Mouse (Mus musculus): ENCODE results near the gene B2m. TPM values are rescaled to one million over a fixed set of nuclear protein-coding genes. Genes with fewer than 3 reads are reported as not detected.

Gene B2m
- total RNA-seq, 2 experiments from 2014 or later, result 923 to 2,125 TPM

- ATAC-seq (replicated peaks; ENCODE audit: low FRiP score, poor library complexity, severe bottlenecking), result peak; percentile 15; the same call in 1 of the 2 replicates
Observed at GRCm38 (mm10) chr2:122148242-122148917, 894 bp downstream of the B2m start.

- no peak for ATAC-seq (replicated peaks; ENCODE audit: low FRiP score, poor library complexity, severe bottlenecking)
Observed at GRCm38 (mm10) chr2:122149316-122149715, 1.8 kb downstream of the B2m start.

GRCm38 (mm10) chr2:122149716-122150115, 2.2 kb downstream of the B2m start:
- no peak for ATAC-seq (replicated peaks; ENCODE audit: low FRiP score, poor library complexity, severe bottlenecking)

- ATAC-seq (replicated peaks; ENCODE audit: low FRiP score, poor library complexity, severe bottlenecking), result no peak
Observed at GRCm38 (mm10) chr2:122151221-122151620, 3.7 kb downstream of the B2m start.

- ATAC-seq (replicated peaks; ENCODE audit: low FRiP score, poor library complexity, severe bottlenecking), result no peak
Observed at GRCm38 (mm10) chr2:122152850-122153249, 5.4 kb downstream of the B2m start.

GRCm38 (mm10) chr2:122153681-122154365, 6.3 kb downstream of the B2m start:
- ATAC-seq (replicated peaks; ENCODE audit: low FRiP score, poor library complexity, severe bottlenecking), result no peak

GRCm38 (mm10) chr2:122154479-122154878, 7.0 kb downstream of the B2m start:
- ATAC-seq (replicated peaks; ENCODE audit: low FRiP score, poor library complexity, severe bottlenecking), result no peak

- ATAC-seq (replicated peaks; ENCODE audit: low FRiP score, poor library complexity, severe bottlenecking), result no peak
Observed at GRCm38 (mm10) chr2:122155292-122155691, 7.8 kb downstream of the B2m start.

- no peak for ATAC-seq (replicated peaks; ENCODE audit: low FRiP score, poor library complexity, severe bottlenecking)
Observed at GRCm38 (mm10) chr2:122156051-122156700, 8.7 kb downstream of the B2m start.

GRCm38 (mm10) chr2:122157561-122157960, 10.1 kb downstream of the B2m start:
- no peak for ATAC-seq (replicated peaks; ENCODE audit: low FRiP score, poor library complexity, severe bottlenecking)

GRCm38 (mm10) chr2:122158362-122158802, 10.9 kb downstream of the B2m start:
- no peak for ATAC-seq (replicated peaks; ENCODE audit: low FRiP score, poor library complexity, severe bottlenecking)

- no peak for ATAC-seq (replicated peaks; ENCODE audit: low FRiP score, poor library complexity, severe bottlenecking)
Observed at GRCm38 (mm10) chr2:122159667-122160066, 12.2 kb downstream of the B2m start.

GRCm38 (mm10) chr2:122160680-122161079, 13.2 kb downstream of the B2m start, which contains the start of gene Trim69:
TSS of gene Trim69 (plus strand) at chr2:122160700.
- peak; percentile 90 for ATAC-seq (replicated peaks; ENCODE audit: low FRiP score, poor library complexity, severe bottlenecking)

- no peak for ATAC-seq (replicated peaks; ENCODE audit: low FRiP score, poor library complexity, severe bottlenecking)
Observed at GRCm38 (mm10) chr2:122161542-122161941, 14.1 kb downstream of the B2m start.

GRCm38 (mm10) chr2:122162529-122162928, 15.0 kb downstream of the B2m start:
- ATAC-seq (replicated peaks; ENCODE audit: low FRiP score, poor library complexity, severe bottlenecking), result no peak

- no peak for ATAC-seq (replicated peaks; ENCODE audit: low FRiP score, poor library complexity, severe bottlenecking)
Observed at GRCm38 (mm10) chr2:122163430-122164195, 16.1 kb downstream of the B2m start.

GRCm38 (mm10) chr2:122164293-122164692, 16.8 kb downstream of the B2m start:
- ATAC-seq (replicated peaks; ENCODE audit: low FRiP score, poor library complexity, severe bottlenecking), result peak; percentile 50

GRCm38 (mm10) chr2:122171292-122171691, 23.8 kb downstream of the B2m start:
- no peak for ATAC-seq (replicated peaks; ENCODE audit: low FRiP score, poor library complexity, severe bottlenecking)

GRCm38 (mm10) chr2:122172188-122172587, 24.7 kb downstream of the B2m start:
- ATAC-seq (replicated peaks; ENCODE audit: low FRiP score, poor library complexity, severe bottlenecking), result no peak

Measured in erythroid progenitor cell, adult 5-6 weeks (primary cell).